Comparison of ENCODE assay signal across 11 mouse cellular contexts in the genomic region with DNA sequence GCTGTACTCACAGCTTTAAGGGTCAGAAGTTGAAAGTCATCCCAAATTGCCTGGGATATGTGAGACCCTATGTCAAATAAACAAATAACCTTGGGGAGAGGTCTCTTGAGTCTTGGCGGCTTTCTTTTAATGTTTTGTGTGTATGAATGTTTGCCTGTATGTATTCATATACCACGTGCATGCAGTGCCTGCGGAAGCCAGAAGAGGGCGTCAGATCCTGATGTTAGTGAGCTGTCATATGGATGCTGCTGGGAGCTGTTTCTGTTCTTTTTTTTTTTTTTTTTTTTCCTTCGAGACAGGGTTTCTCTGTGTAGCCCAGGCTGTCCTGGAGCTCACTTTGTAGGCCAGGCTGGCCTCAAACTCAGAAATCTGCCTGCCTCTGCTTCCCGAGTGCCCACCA. TPM values are rescaled to one million over a fixed set of nuclear protein-coding genes. Genes with fewer than 3 reads are reported as not detected.
A peak's percentile ranks its signal among the peaks of the same experiment; 100 is the strongest.
DNase-seq lines count a peak whose midpoint lies in the region; ATAC-seq and TF ChIP-seq lines count a peak whose summit lies in the region.
"Had no signal": no experiment of that assay in that cellular context is flagged by ENCODE, and none has a peak within 500 bp of the region (broad histone marks: within the 10 kb centered on the region; RNA-seq: fewer than 3 reads in every experiment).

No protein-coding gene starts in this region.

- no peak overlapping the region for H3K27ac ChIP-seq in intestine, postnatal 0 days (ENCODE audit: low read depth, low read length)
- no peak overlapping the region for H3K27ac ChIP-seq in intestine, embryonic 15.5 days
- no peak overlapping the region for H3K27ac ChIP-seq in liver, postnatal 0 days (ENCODE audit: low read depth)
- no peak overlapping the region for H3K27ac ChIP-seq in midbrain, embryonic 13.5 days
- H3K27ac ChIP-seq: midbrain, embryonic 12.5 days had no signal

- peak; percentile 53 to 59 for DNase-seq in B cell, adult 2 months
- DNase-seq in Patski (ENCODE audit: low read depth, low spot score), result no peak
- DNase-seq in liver, postnatal 0 days, result peak; percentile 62
- DNase-seq in frontal cortex, postnatal 36 days (ENCODE audit: low spot score in 2 of 2), result no peak

- 0 out of 2 replicates have a peak, but pooled peaks cover 3% of the 10 kb centered on the region for H3K9me3 ChIP-seq in intestine, postnatal 0 days (ENCODE audit: control insufficient read depth)
- H3K9me3 ChIP-seq in intestine, embryonic 15.5 days, result 0 out of 2 replicates have a peak, but pooled peaks cover 2% of the 10 kb centered on the region
- 0 out of 2 replicates have a peak, but pooled peaks cover 4% of the 10 kb centered on the region for H3K9me3 ChIP-seq in liver, postnatal 0 days (ENCODE audit: low read length)
- peaks cover 7% of the 10 kb centered on the region; the same call in 1 of the 2 replicates for H3K9me3 ChIP-seq in midbrain, embryonic 13.5 days
- H3K9me3 ChIP-seq: midbrain, embryonic 12.5 days; stomach, embryonic 15.5 days had no signal

- H3K9ac ChIP-seq in intestine, postnatal 0 days (ENCODE audit: low read depth, low read length), result no peak overlapping the region
- H3K9ac ChIP-seq in intestine, embryonic 15.5 days, result no peak overlapping the region
- no peak overlapping the region for H3K9ac ChIP-seq in liver, postnatal 0 days (replicated peaks)
- no peak overlapping the region for H3K9ac ChIP-seq in midbrain, embryonic 13.5 days (replicated peaks)
- H3K9ac ChIP-seq: stomach, embryonic 15.5 days had no signal

- peaks cover 5% of the 10 kb centered on the region; the same call in 1 of the 2 replicates for H3K4me1 ChIP-seq in intestine, postnatal 0 days (replicated peaks; ENCODE audit: control insufficient read depth, insufficient read depth, low read length)
- peaks cover 9% of the 10 kb centered on the region for H3K4me1 ChIP-seq in intestine, embryonic 15.5 days (replicated peaks)
- H3K4me1 ChIP-seq in liver, postnatal 0 days (ENCODE audit: insufficient read depth), result peaks cover 19% of the 10 kb centered on the region
- H3K4me1 ChIP-seq in midbrain, embryonic 13.5 days (replicated peaks), result peaks cover 29% of the 10 kb centered on the region

- no peak for ATAC-seq in intestine, postnatal 0 days
- no peak for ATAC-seq in intestine, embryonic 15.5 days
- no peak for ATAC-seq in Patski
- ATAC-seq in liver, postnatal 0 days, result no peak
- ATAC-seq in megakaryocyte, adult 5-6 weeks (ENCODE audit: poor library complexity, severe bottlenecking), result no peak
- ATAC-seq in midbrain, embryonic 13.5 days, result no peak

- no peak for TF ChIP-seq EP300 in liver, postnatal 0 days (IDR thresholded peaks at IDR 0.05; ENCODE audit: low read depth)

- TF ChIP-seq CTCF in intestine, postnatal 0 days (IDR thresholded peaks at IDR 0.05; ENCODE audit: low read depth), result peak; percentile 56
- TF ChIP-seq CTCF in Patski (IDR thresholded peaks at IDR 0.05), result peak; percentile 1
- peak; percentile 55 for TF ChIP-seq CTCF in liver, postnatal 0 days (IDR thresholded peaks at IDR 0.05; ENCODE audit: low read depth)

- POLR2A ChIA-PET in Patski (lab: Charles Lee), result interaction anchor here (0.6 to 1.0 kb wide), 2 partner anchors 11 to 13 kb away, joined by 4 to 6 read pairs; no protein-coding TSS in a partner anchor

- no peak overlapping the region for H3K4me3 ChIP-seq in intestine, postnatal 0 days (ENCODE audit: low read depth, low read length)
- H3K4me3 ChIP-seq in intestine, embryonic 15.5 days (replicated peaks), result no peak overlapping the region
- no peak overlapping the region for H3K4me3 ChIP-seq in liver, postnatal 0 days (ENCODE audit: low read depth, low read length)
- no peak overlapping the region for H3K4me3 ChIP-seq in midbrain, embryonic 13.5 days (replicated peaks)

- CTCF ChIA-PET in Patski (lab: Charles Lee), result interaction anchor here (0.9 to 2.5 kb wide), 8 partner anchors 8 to 186 kb away, joined by 3 to 9 read pairs (median 4); partner anchors contain the start of genes Ccdc87 and Ccs

- no peaks in the 10 kb centered on the region for H3K36me3 ChIP-seq in intestine, postnatal 0 days (ENCODE audit: control insufficient read depth, insufficient read depth)
- H3K36me3 ChIP-seq in intestine, embryonic 15.5 days, result no peaks in the 10 kb centered on the region
- peaks cover 1% of the 10 kb centered on the region; the same call in 1 of the 2 replicates for H3K36me3 ChIP-seq in liver, postnatal 0 days (replicated peaks; ENCODE audit: insufficient read depth, low read length)
- no peaks in the 10 kb centered on the region for H3K36me3 ChIP-seq in midbrain, embryonic 13.5 days
- H3K36me3 ChIP-seq: midbrain, embryonic 12.5 days; stomach, embryonic 15.5 days had no signal

- H3K27me3 ChIP-seq in intestine, postnatal 0 days (replicated peaks; ENCODE audit: control insufficient read depth, insufficient read depth, low read length), result no peaks in the 10 kb centered on the region
- H3K27me3 ChIP-seq in intestine, embryonic 15.5 days (replicated peaks), result no peaks in the 10 kb centered on the region
- no peaks in the 10 kb centered on the region for H3K27me3 ChIP-seq in Patski
- H3K27me3 ChIP-seq in liver, postnatal 0 days (ENCODE audit: insufficient read depth, low read length), result no peaks in the 10 kb centered on the region
- no peaks in the 10 kb centered on the region for H3K27me3 ChIP-seq in midbrain, embryonic 13.5 days
- H3K27me3 ChIP-seq: midbrain, embryonic 12.5 days; stomach, embryonic 15.5 days had no signal

- in situ Hi-C loops in Patski (cut with MboI; ENCODE audit: low pct_unique_long_range_greater_than_20kb), result no loop called here

- WGBS in intestine, postnatal 0 days, result 85% methylated on average over 6 of the region's 6 CpGs
- WGBS in intestine, embryonic 15.5 days, result 83% methylated on average over 6 of the region's 6 CpGs
- WGBS in liver, postnatal 0 days (ENCODE audit: insufficient replicate concordance), result 81% methylated on average over 5 of the region's 6 CpGs
- 83% methylated on average over 6 of the region's 6 CpGs for WGBS in midbrain, embryonic 13.5 days

- no peak overlapping the region for H3K4me2 ChIP-seq in intestine, postnatal 0 days (replicated peaks; ENCODE audit: low read depth)
- no peak overlapping the region for H3K4me2 ChIP-seq in intestine, embryonic 15.5 days (replicated peaks)
- H3K4me2 ChIP-seq in liver, postnatal 0 days (ENCODE audit: low read depth, low read length), result no peak overlapping the region
- H3K4me2 ChIP-seq in midbrain, embryonic 13.5 days (replicated peaks), result no peak overlapping the region

RNA-seq across cellular contexts. Expression of gene Rbm14, which starts 1.6 kb away (rescaled TPM):
- 21.1 and 21.8 TPM in 2 replicates for polyA plus RNA-seq in intestine, postnatal 0 days (2015; fragmentation: Nextera tagmentation; extraction: Ambion mirVana)
- polyA plus RNA-seq in intestine, embryonic 15.5 days (2015; fragmentation: Nextera tagmentation; extraction: Ambion mirVana), result 73.6 and 80.0 TPM in 2 replicates
- polyA plus RNA-seq in Patski (2021), result 36.5 TPM
- 14.6 and 16.4 TPM in 2 replicates for polyA plus RNA-seq in liver, postnatal 0 days (2015; fragmentation: Nextera tagmentation; extraction: Ambion mirVana)
- 25.3 and 30.6 TPM in 2 replicates for total RNA-seq in megakaryocyte, adult 5-6 weeks (2015)
- 13.1 and 13.8 TPM in 2 replicates for total RNA-seq in megakaryocyte, adult 5-6 weeks (2017)
- 74.8 and 82.3 TPM in 2 replicates for polyA plus RNA-seq in midbrain, embryonic 13.5 days (2015; fragmentation: Nextera tagmentation; extraction: Ambion mirVana)

RNA-seq across cellular contexts. Expression of gene Gm21992, which starts 1.6 kb away (rescaled TPM):
- 18.4 and 19.5 TPM in 2 replicates for polyA plus RNA-seq in intestine, postnatal 0 days (2015; fragmentation: Nextera tagmentation; extraction: Ambion mirVana)
- polyA plus RNA-seq in intestine, embryonic 15.5 days (2015; fragmentation: Nextera tagmentation; extraction: Ambion mirVana), result 32.4 and 35.3 TPM in 2 replicates
- 9.9 TPM for polyA plus RNA-seq in Patski (2021)
- 8.2 and 13.1 TPM in 2 replicates for polyA plus RNA-seq in liver, postnatal 0 days (2015; fragmentation: Nextera tagmentation; extraction: Ambion mirVana)
- 13.2 and 22.5 TPM in 2 replicates for total RNA-seq in megakaryocyte, adult 5-6 weeks (2015)
- 34.1 and 52.3 TPM in 2 replicates for total RNA-seq in megakaryocyte, adult 5-6 weeks (2017)
- 30.9 and 33.4 TPM in 2 replicates for polyA plus RNA-seq in midbrain, embryonic 13.5 days (2015; fragmentation: Nextera tagmentation; extraction: Ambion mirVana)

RNA-seq across cellular contexts. Expression of gene Rbm4, which starts 19.3 kb away (rescaled TPM):
- polyA plus RNA-seq in intestine, postnatal 0 days (2015; fragmentation: Nextera tagmentation; extraction: Ambion mirVana), result 20.3 and 21.6 TPM in 2 replicates
- 43.8 and 51.0 TPM in 2 replicates for polyA plus RNA-seq in intestine, embryonic 15.5 days (2015; fragmentation: Nextera tagmentation; extraction: Ambion mirVana)
- polyA plus RNA-seq in Patski (2021), result 42.3 TPM
- 15.2 and 17.3 TPM in 2 replicates for polyA plus RNA-seq in liver, postnatal 0 days (2015; fragmentation: Nextera tagmentation; extraction: Ambion mirVana)
- total RNA-seq in megakaryocyte, adult 5-6 weeks (2015), result 22.5 and 30.0 TPM in 2 replicates
- 45.2 and 51.7 TPM in 2 replicates for total RNA-seq in megakaryocyte, adult 5-6 weeks (2017)
- polyA plus RNA-seq in midbrain, embryonic 13.5 days (2015; fragmentation: Nextera tagmentation; extraction: Ambion mirVana), result 117 and 126 TPM in 2 replicates

RNA-seq across cellular contexts. Expression of gene Ccs, which starts 26.1 kb away (rescaled TPM):
- polyA plus RNA-seq in intestine, postnatal 0 days (2015; fragmentation: Nextera tagmentation; extraction: Ambion mirVana), result 44.9 and 46.3 TPM in 2 replicates
- polyA plus RNA-seq in intestine, embryonic 15.5 days (2015; fragmentation: Nextera tagmentation; extraction: Ambion mirVana), result 51.3 and 56.7 TPM in 2 replicates
- polyA plus RNA-seq in Patski (2021), result 133 TPM
- 144 and 154 TPM in 2 replicates for polyA plus RNA-seq in liver, postnatal 0 days (2015; fragmentation: Nextera tagmentation; extraction: Ambion mirVana)
- total RNA-seq in megakaryocyte, adult 5-6 weeks (2015), result 20.0 and 22.0 TPM in 2 replicates
- total RNA-seq in megakaryocyte, adult 5-6 weeks (2017), result 24.1 and 26.6 TPM in 2 replicates
- 37.9 and 40.2 TPM in 2 replicates for polyA plus RNA-seq in midbrain, embryonic 13.5 days (2015; fragmentation: Nextera tagmentation; extraction: Ambion mirVana)

RNA-seq across cellular contexts. Expression of gene Ccdc87, which starts 26.2 kb away (rescaled TPM):
- polyA plus RNA-seq in intestine, postnatal 0 days (2015; fragmentation: Nextera tagmentation; extraction: Ambion mirVana), result not detected in 2 replicates
- polyA plus RNA-seq in intestine, embryonic 15.5 days (2015; fragmentation: Nextera tagmentation; extraction: Ambion mirVana), result not detected in 2 replicates
- polyA plus RNA-seq in Patski (2021), result 0.26 TPM
- polyA plus RNA-seq in liver, postnatal 0 days (2015; fragmentation: Nextera tagmentation; extraction: Ambion mirVana), result not detected in 2 replicates
- total RNA-seq in megakaryocyte, adult 5-6 weeks (2015), result not detected in 2 replicates
- total RNA-seq in megakaryocyte, adult 5-6 weeks (2017), result not detected in 2 replicates
- 0.30 and 0.36 TPM in 2 replicates for polyA plus RNA-seq in midbrain, embryonic 13.5 days (2015; fragmentation: Nextera tagmentation; extraction: Ambion mirVana)
- total RNA-seq: heart, postnatal 14 days had no signal
- polyA plus RNA-seq: stomach, embryonic 15.5 days had no signal

Comparison
In these comparisons a context has a peak if more than half of its experiments do, and no peak if none do; other contexts are left out.
1. CTCF ChIP-seq: peak in every context shown above with its lines; median percentile 56 in intestine, postnatal 0 days; 55 in liver, postnatal 0 days; 1 in Patski.
2. DNase-seq: peak in B cell, adult 2 months (2 of 2) and liver, postnatal 0 days (single experiment); none in Patski (single experiment) and frontal cortex, postnatal 36 days (0 of 2).